Mouse (Mus musculus) liver, embryonic 14.5 days (tissue): Measurements from ENCODE around the gene Dapk3.
A peak's percentile ranks its signal among the peaks of the same experiment; 100 is the strongest.

Experiments used
- CTCF ChIP-seq: IDR thresholded peaks from 2 replicates; pipeline ENCODE4 v1.5.1; 2016; ENCODE audit warnings: antibody characterized with exemption, low read depth, control low read depth
- EP300 ChIP-seq: IDR thresholded peaks from 2 replicates; pipeline ENCODE4 v1.6.1; 2016; ENCODE audit warnings: antibody characterized with exemption, low read depth

- TF ChIP-seq CTCF (peak; percentile 99), EP300 (no peak)
Measured at GRCm38 (mm10) chr10:81174617-81175344, 8.0 kb upstream of the Dapk3 start.
